In the genomic region with DNA sequence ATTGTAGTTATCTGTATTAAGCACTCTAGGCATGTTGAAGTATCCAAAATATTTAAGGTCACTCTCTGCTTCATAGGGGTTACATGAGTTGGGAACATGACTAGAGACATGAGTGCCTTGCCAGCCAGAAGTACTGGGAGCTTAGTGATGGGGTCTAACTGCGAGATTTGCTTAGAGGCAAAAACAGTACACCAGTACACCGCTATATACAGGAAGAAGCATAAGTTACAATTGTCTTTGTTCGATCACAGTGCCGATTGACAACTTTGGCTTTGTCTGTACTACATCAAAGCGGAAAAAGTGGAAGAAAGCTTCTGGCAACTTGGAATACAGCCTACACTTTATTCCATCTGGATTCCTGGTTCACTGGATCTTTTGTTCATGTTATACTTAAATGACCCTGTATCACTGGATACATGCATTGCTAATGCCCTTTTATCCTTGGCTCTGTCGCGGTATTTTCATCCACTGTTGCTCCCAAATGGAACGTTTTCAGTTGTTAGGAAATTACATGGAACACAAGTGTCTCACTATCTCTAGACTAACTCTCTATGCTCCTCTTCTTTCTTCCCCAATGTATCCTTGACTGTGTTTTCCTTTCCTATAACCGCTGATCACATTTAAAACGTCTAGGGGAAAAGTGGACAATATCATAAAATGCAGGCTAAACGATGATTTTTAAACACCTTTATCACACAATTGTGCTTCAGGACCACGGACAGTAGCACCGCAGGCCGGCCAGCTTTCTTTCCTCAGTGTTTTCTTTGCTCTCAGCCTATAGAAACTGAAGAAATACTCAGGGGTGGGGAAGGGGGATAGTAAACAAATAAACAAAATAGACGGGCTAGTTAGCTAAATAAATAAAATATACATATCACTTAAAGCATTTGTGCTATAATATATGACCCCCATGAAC, we compare ENCODE assay signal across 8 mouse cellular contexts. TPM values are rescaled to one million over a fixed set of nuclear protein-coding genes. Genes with fewer than 3 reads are reported as not detected.
A peak's percentile ranks its signal among the peaks of the same experiment; 100 is the strongest.
DNase-seq lines count a peak whose midpoint lies in the region; ATAC-seq and TF ChIP-seq lines count a peak whose summit lies in the region.

No protein-coding gene starts in this region.

- peak; percentile 4 for DNase-seq in liver
- no peak for DNase-seq in liver, postnatal 0 days
- DNase-seq in embryonic facial prominence, embryonic 10.5 days (ENCODE audit: low spot score): peak; percentile 33
- peak; percentile 36 for DNase-seq in hindbrain, postnatal 0 days (ENCODE audit: low spot score)
- no peak for DNase-seq in thymus, postnatal 14 days
- no peak for DNase-seq in kidney, postnatal 14 days
- no peak for DNase-seq in lung, postnatal 36 days

- TF ChIP-seq POLR2A in olfactory bulb, adult 2 months (IDR thresholded peaks at IDR 0.05; ENCODE audit: insufficient read depth, low read depth, low read length): no peak

- WGBS in liver, postnatal 0 days (ENCODE audit: insufficient replicate concordance): 17% methylated on average over 15 of the region's 15 CpGs
- 11% methylated on average over 15 of the region's 15 CpGs for WGBS in embryonic facial prominence, embryonic 10.5 days
- 5% methylated on average over 15 of the region's 15 CpGs for WGBS in hindbrain, postnatal 0 days
- WGBS in olfactory bulb, adult 2 months: 15% methylated on average over 15 of the region's 15 CpGs

- ATAC-seq in liver, postnatal 0 days: no peak
- ATAC-seq in hindbrain, postnatal 0 days: peak; percentile 25

- TF ChIP-seq CTCF in liver, postnatal 0 days (IDR thresholded peaks at IDR 0.05; ENCODE audit: low read depth): no peak
- TF ChIP-seq CTCF in hindbrain, postnatal 0 days (IDR thresholded peaks at IDR 0.05; ENCODE audit: low read depth): no peak
- TF ChIP-seq CTCF in olfactory bulb, adult 2 months (IDR thresholded peaks at IDR 0.05; ENCODE audit: insufficient read depth, low read depth, low read length): no peak

- H3K4me2 ChIP-seq in liver, postnatal 0 days (ENCODE audit: low read depth, low read length): no peak overlapping the region
- H3K4me2 ChIP-seq in hindbrain, postnatal 0 days (ENCODE audit: low read depth, low read length): peak overlapping the region; percentile 67

- H3K9me3 ChIP-seq in liver, postnatal 0 days (ENCODE audit: low read length): no peaks in the 10 kb centered on the region
- no peaks in the 10 kb centered on the region for H3K9me3 ChIP-seq in embryonic facial prominence, embryonic 10.5 days
- no peaks in the 10 kb centered on the region for H3K9me3 ChIP-seq in hindbrain, postnatal 0 days (ENCODE audit: low read length)

- H3K4me1 ChIP-seq in liver, postnatal 0 days (ENCODE audit: insufficient read depth): no peaks in the 10 kb centered on the region; the same call in 1 of the 2 replicates
- H3K4me1 ChIP-seq in embryonic facial prominence, embryonic 10.5 days: peaks cover 22% of the 10 kb centered on the region
- H3K4me1 ChIP-seq in hindbrain, postnatal 0 days (ENCODE audit: insufficient read depth, low read length): peaks cover 20% of the 10 kb centered on the region; the same call in 1 of the 2 replicates
- H3K4me1 ChIP-seq in olfactory bulb, adult 2 months (ENCODE audit: control insufficient read depth, insufficient read depth, low read length): no peaks in the 10 kb centered on the region

- peaks cover 7% of the 10 kb centered on the region; the same call in 1 of the 2 replicates for H3K27me3 ChIP-seq in liver, postnatal 0 days (ENCODE audit: insufficient read depth, low read length)
- no peaks in the 10 kb centered on the region for H3K27me3 ChIP-seq in embryonic facial prominence, embryonic 10.5 days (replicated peaks; ENCODE audit: low read depth, poor library complexity, severe bottlenecking)
- no peaks in the 10 kb centered on the region for H3K27me3 ChIP-seq in hindbrain, postnatal 0 days (ENCODE audit: insufficient read depth, low read length)

- no peaks in the 10 kb centered on the region for H3K36me3 ChIP-seq in liver, postnatal 0 days (replicated peaks; ENCODE audit: insufficient read depth, low read length)
- no peaks in the 10 kb centered on the region for H3K36me3 ChIP-seq in embryonic facial prominence, embryonic 10.5 days (replicated peaks)
- no peaks in the 10 kb centered on the region for H3K36me3 ChIP-seq in hindbrain, postnatal 0 days (ENCODE audit: insufficient read depth, low read length)

- H3K9ac ChIP-seq in liver, postnatal 0 days (replicated peaks): no peak overlapping the region
- peak overlapping the region; percentile 60 for H3K9ac ChIP-seq in hindbrain, postnatal 0 days (replicated peaks; ENCODE audit: low read length)

- no peak for TF ChIP-seq EP300 in liver, postnatal 0 days (IDR thresholded peaks at IDR 0.05; ENCODE audit: low read depth)

- H3K27ac ChIP-seq in liver, postnatal 0 days (ENCODE audit: low read depth): no peak overlapping the region
- no peak overlapping the region for H3K27ac ChIP-seq in embryonic facial prominence, embryonic 10.5 days (replicated peaks)
- peak overlapping the region; percentile 88 for H3K27ac ChIP-seq in hindbrain, postnatal 0 days
- H3K27ac ChIP-seq in olfactory bulb, adult 2 months (ENCODE audit: insufficient read depth, low read depth, low read length): 0 out of 2 replicates have a peak overlapping the region, but pooled peaks have one; percentile 53

- no peak overlapping the region for H3K4me3 ChIP-seq in liver, postnatal 0 days (ENCODE audit: low read depth, low read length)
- peak overlapping the region; percentile 72 for H3K4me3 ChIP-seq in embryonic facial prominence, embryonic 10.5 days
- H3K4me3 ChIP-seq in hindbrain, postnatal 0 days (ENCODE audit: low read length): peak overlapping the region; percentile 67
- peak overlapping the region; percentile 74 for H3K4me3 ChIP-seq in olfactory bulb, adult 2 months (ENCODE audit: insufficient read depth, low read depth, low read length)

RNA-seq across cellular contexts. Expression of gene Ctnna2, which starts 0.9 kb away (rescaled TPM):
- polyA plus RNA-seq in liver, postnatal 0 days (2015; fragmentation: Nextera tagmentation; extraction: Ambion mirVana): not detected in 2 replicates
- 11.4 and 12.0 TPM in 2 replicates for polyA plus RNA-seq in embryonic facial prominence, embryonic 10.5 days (2016; fragmentation: Nextera tagmentation; extraction: Ambion mirVana)
- total RNA-seq in hindbrain, postnatal 0 days (2014; rRNA removed): 150 TPM in 2 replicates
- 83.5 and 95.0 TPM in 2 replicates for polyA plus RNA-seq in hindbrain, postnatal 0 days (2015; fragmentation: Nextera tagmentation; extraction: Ambion mirVana)
- polyA plus RNA-seq in olfactory bulb, adult 2 months (2012; ENCODE audit: insufficient read depth, insufficient read length, low replicate concordance, missing spikeins): not detected in 2 replicates

Comparison
In these comparisons a context has a peak if more than half of its experiments do, and no peak if none do; other contexts are left out.
1. DNase-seq: peak in liver (single experiment), embryonic facial prominence, embryonic 10.5 days (single experiment) and hindbrain, postnatal 0 days (single experiment); none in liver, postnatal 0 days (single experiment), thymus, postnatal 14 days (single experiment), kidney, postnatal 14 days (single experiment) and lung, postnatal 36 days (single experiment).
2. H3K27ac ChIP-seq: peak in hindbrain, postnatal 0 days (single experiment) and olfactory bulb, adult 2 months (single experiment); none in liver, postnatal 0 days (single experiment) and embryonic facial prominence, embryonic 10.5 days (single experiment).